Mouse (Mus musculus): ENCODE data around the gene Tapt1.

DNA sequence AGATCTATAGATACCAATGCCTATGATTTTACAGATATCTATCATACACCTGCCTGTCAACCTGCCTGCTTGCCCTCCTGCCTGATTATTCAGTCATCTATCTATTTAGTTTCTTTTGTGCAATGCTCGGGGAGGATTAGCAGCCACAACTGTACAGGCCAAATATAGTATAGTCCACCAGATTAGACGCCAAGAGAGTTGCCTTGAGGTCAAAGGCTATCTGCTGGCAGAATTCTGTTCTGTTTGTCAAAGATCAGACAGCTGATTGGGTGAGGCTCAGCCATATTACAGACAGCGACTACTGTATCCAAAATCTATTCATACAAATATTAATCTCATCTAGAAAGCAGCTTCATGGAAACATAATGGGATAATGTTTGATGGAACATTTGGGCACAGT lies 34.7 kb upstream of the Tapt1 start:
- TF ChIP-seq EP300 (IDR thresholded peaks at IDR 0.05; ENCODE audit: low read depth), result no peak
- TF ChIP-seq CTCF (IDR thresholded peaks at IDR 0.05; ENCODE audit: low read depth), result no peak
